7 mouse cellular contexts compared by ENCODE assay signal in genomic region chr1:45313696-45314295, GRCm38 (mm10). TPM values are rescaled to one million over a fixed set of nuclear protein-coding genes. Genes with fewer than 3 reads are reported as not detected.
DNase-seq lines count a peak whose midpoint lies in the region; ATAC-seq and TF ChIP-seq lines count a peak whose summit lies in the region.

No protein-coding gene starts in this region.

- H3K9me3 ChIP-seq in forebrain, postnatal 0 days (ENCODE audit: low read length): no peaks in the 10 kb centered on the region
- no peaks in the 10 kb centered on the region for H3K9me3 ChIP-seq in neural tube, embryonic 12.5 days

- peak; percentile 64; the same call in 1 of the 2 replicates for TF ChIP-seq CTCF in brain, embryonic 14.5 days (IDR thresholded peaks at IDR 0.05; ENCODE audit: borderline replicate concordance, extremely low read depth, insufficient read depth, insufficient read length)
- peak; percentile 79 for TF ChIP-seq CTCF in forebrain, postnatal 0 days (IDR thresholded peaks at IDR 0.05; ENCODE audit: low read depth)

- peak; percentile 85 for ATAC-seq in forebrain, postnatal 0 days
- peak; percentile 71; the same call in 1 of the 2 replicates for ATAC-seq in neural tube, embryonic 12.5 days (ENCODE audit: low FRiP score, low read depth)

- intact Hi-C loops in left cerebral cortex, postnatal 25 days (cut with DNase I): loop anchor here (5.0 to 10.0 kb wide), 3 partner anchors 451 to 1086 kb away; no protein-coding TSS in a partner anchor

- peak; percentile 13 for DNase-seq in layer of hippocampus, adult 9-11 months
- DNase-seq in layer of hippocampus, postnatal 36 days: no peak
- DNase-seq in brain, embryonic 14.5 days (ENCODE audit: low read depth): peak; percentile 83
- DNase-seq in forebrain, postnatal 0 days: peak; percentile 70
- DNase-seq in left cerebral cortex, postnatal 25 days (ENCODE audit: low spot score in 2 of 2): peak; percentile 29 to 62
- DNase-seq in testis, postnatal 10 days (ENCODE audit: low spot score): no peak

- no peak overlapping the region for H3K9ac ChIP-seq in forebrain, postnatal 0 days
- H3K9ac ChIP-seq in neural tube, embryonic 12.5 days: no peak overlapping the region

- peak overlapping the region; percentile 31 for H3K4me2 ChIP-seq in forebrain, postnatal 0 days (ENCODE audit: low read depth)
- peak overlapping the region; percentile 38 for H3K4me2 ChIP-seq in neural tube, embryonic 12.5 days (replicated peaks)

- no peaks in the 10 kb centered on the region for H3K4me1 ChIP-seq in forebrain, postnatal 0 days (ENCODE audit: insufficient read depth)
- H3K4me1 ChIP-seq in neural tube, embryonic 12.5 days: no peaks in the 10 kb centered on the region

- 19% methylated on average over 10 of the region's 11 CpGs for WGBS in forebrain, postnatal 0 days
- WGBS in neural tube, embryonic 12.5 days: 14% methylated on average over 4 of the region's 11 CpGs

- no peak for TF ChIP-seq POLR2A in brain, embryonic 14.5 days (IDR thresholded peaks at IDR 0.05; ENCODE audit: borderline replicate concordance, extremely low read depth, insufficient read depth, insufficient read length, poor library complexity, severe bottlenecking)

- H3K27me3 ChIP-seq in forebrain, postnatal 0 days (ENCODE audit: insufficient read depth, low read length): no peaks in the 10 kb centered on the region
- H3K27me3 ChIP-seq in neural tube, embryonic 12.5 days (replicated peaks): no peaks in the 10 kb centered on the region

- H3K4me3 ChIP-seq in forebrain, postnatal 0 days (ENCODE audit: low read depth, low read length): no peak overlapping the region
- H3K4me3 ChIP-seq in neural tube, embryonic 12.5 days: no peak overlapping the region

- no peak overlapping the region for H3K27ac ChIP-seq in forebrain, postnatal 0 days (ENCODE audit: low read depth, low read length)
- H3K27ac ChIP-seq in neural tube, embryonic 12.5 days: no peak overlapping the region

- H3K36me3 ChIP-seq in forebrain, postnatal 0 days (ENCODE audit: insufficient read depth): no peaks in the 10 kb centered on the region
- no peaks in the 10 kb centered on the region for H3K36me3 ChIP-seq in neural tube, embryonic 12.5 days

RNA-seq across cellular contexts. Expression of gene Col3a1, which starts 2.5 kb away (rescaled TPM):
- 10 to 100 TPM in 1 of 2 experiments, 1 to 10 TPM in 1; 5.5 to 11.0 TPM for total RNA-seq in layer of hippocampus, postnatal 36 days (2021)
- 98.2 and 173 TPM in 2 replicates for polyA plus RNA-seq in brain, embryonic 14.5 days (2012; rRNA removed)
- total RNA-seq in forebrain, postnatal 0 days (2014; rRNA removed): 66.3 and 149 TPM in 2 replicates
- 56.1 and 56.4 TPM in 2 replicates for polyA plus RNA-seq in forebrain, postnatal 0 days (2015; fragmentation: Nextera tagmentation; extraction: Ambion mirVana)
- total RNA-seq in left cerebral cortex, postnatal 25 days (2021): 10 to 100 TPM; 12.7 to 16.5 TPM
- 472 and 499 TPM in 2 replicates for polyA plus RNA-seq in neural tube, embryonic 12.5 days (2016; fragmentation: Nextera tagmentation; extraction: Ambion mirVana)

Comparison
In these comparisons a context has a peak if more than half of its experiments do, and no peak if none do; other contexts are left out.
1. DNase-seq: peak in layer of hippocampus, adult 9-11 months (single experiment), brain, embryonic 14.5 days (single experiment), forebrain, postnatal 0 days (single experiment) and left cerebral cortex, postnatal 25 days (2 of 2); none in layer of hippocampus, postnatal 36 days (0 of 2) and testis, postnatal 10 days (single experiment).